Mouse (Mus musculus) forebrain, embryonic 10.5 days (tissue): ENCODE results near the gene Sesn1. TPM values are rescaled to one million over a fixed set of nuclear protein-coding genes. Genes with fewer than 3 reads are reported as not detected.

Experiments
- DNase-seq: peaks from one replicate; pipeline ENCODE4 v3.0.0-alpha.2; 2017; ENCODE audit warnings: low spot score; ENCODE audit errors: extremely low spot score
- H3K27ac ChIP-seq: fragments of 300-500 bp; sonication (generic); 2 replicates; pipeline ENCODE4 v1.5.1; 2016; ENCODE audit warnings: mild to moderate bottlenecking
- H3K27me3 ChIP-seq: fragments of 300-500 bp; sonication (generic); 2 replicates; pipeline ENCODE4 v1.6.1; 2016; ENCODE audit warnings: mild to moderate bottlenecking; ENCODE audit not compliant: poor library complexity, severe bottlenecking
- H3K36me3 ChIP-seq: fragments of 300-500 bp; sonication (generic); replicated peaks from 2 replicates; pipeline ENCODE4 v1.6.1; 2016; ENCODE audit warnings: mild to moderate bottlenecking, moderate library complexity
- H3K4me1 ChIP-seq: fragments of 300-500 bp; sonication (generic); 2 replicates; pipeline ENCODE4 v1.6.1; 2016
- H3K4me3 ChIP-seq: fragments of 300-500 bp; sonication (generic); 2 replicates; pipeline ENCODE4 v1.5.1; 2016; ENCODE audit warnings: mild to moderate bottlenecking, moderate library complexity
- H3K9me3 ChIP-seq: fragments of 300-500 bp; sonication (generic); 2 replicates; pipeline ENCODE4 v1.6.1; 2016; ENCODE audit warnings: mild to moderate bottlenecking, moderate library complexity
- WGBS: fragments of 180-500 bp; shearing (Covaris S2); methylation state at CpG from one replicate; pipeline ENCODE4 v1.1.7; 2016; 5-methylcytosine and 5-hydroxymethylcytosine counted together
- polyA plus RNA-seq: library from polyadenylated mRNA; unstranded; fragments of >200 nt; fragmentation: Nextera tagmentation; extraction: Ambion mirVana; gene quantifications from 2 replicates; pipeline ENCODE4 v1.2.1, GENCODE M21; 2016

Sesn1 gene
- polyA plus RNA-seq, 1 experiment from 2014 or later, result 18.4 TPM

DNA sequence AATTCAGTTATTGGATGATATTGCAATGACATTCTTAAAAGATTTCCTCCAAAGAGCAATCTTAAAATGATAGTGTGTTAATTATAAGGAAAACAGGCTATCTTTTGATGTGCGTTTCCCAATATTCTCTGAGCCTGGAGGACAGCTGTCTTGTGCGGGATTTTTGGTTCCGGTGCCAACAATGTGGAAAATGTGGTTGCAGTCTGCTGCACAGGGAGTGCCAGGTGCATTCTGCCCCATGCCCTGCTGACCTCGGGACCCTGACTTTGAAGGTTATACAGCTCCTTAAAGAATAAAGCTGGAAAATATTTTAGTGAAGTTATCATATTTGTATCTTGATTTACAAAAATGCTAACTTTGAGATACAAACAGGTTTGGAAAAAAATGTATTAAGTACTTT, 98.2 kb downstream of the Sesn1 start:
- no peak overlapping the region for H3K4me3 ChIP-seq
- H3K4me1 ChIP-seq, result peaks cover 14% of the 10 kb centered on the region
- H3K27me3 ChIP-seq, result no peaks in the 10 kb centered on the region
- H3K36me3 ChIP-seq, result peaks cover 34% of the 10 kb centered on the region
- no peaks in the 10 kb centered on the region for H3K9me3 ChIP-seq
- DNase-seq, result no peak
- WGBS, result 93% methylated on average over 4 of the region's 4 CpGs
- H3K27ac ChIP-seq, result no peak overlapping the region

- WGBS, result 65% methylated on average over 6 of the region's 6 CpGs
- no peaks in the 10 kb centered on the region for H3K9me3 ChIP-seq
- H3K36me3 ChIP-seq, result peaks cover 30% of the 10 kb centered on the region
- H3K4me3 ChIP-seq, result no peak overlapping the region
- peak overlapping the region; percentile 48; the same call in 1 of the 2 replicates for H3K27ac ChIP-seq
- peaks cover 14% of the 10 kb centered on the region for H3K4me1 ChIP-seq
- H3K27me3 ChIP-seq, result no peaks in the 10 kb centered on the region
- DNase-seq, result no peak
Observed at GRCm38 (mm10) chr10:41908899-41909298, 99.2 kb downstream of the Sesn1 start.

GRCm38 (mm10) chr10:41912290-41912994, 102.7 kb downstream of the Sesn1 start:
- H3K4me3 ChIP-seq, result no peak overlapping the region
- H3K27ac ChIP-seq, result no peak overlapping the region
- peaks cover 3% of the 10 kb centered on the region for H3K36me3 ChIP-seq
- WGBS, result 89% methylated on average over 8 of the region's 8 CpGs
- H3K9me3 ChIP-seq, result no peaks in the 10 kb centered on the region
- no peak for DNase-seq
- H3K4me1 ChIP-seq, result peaks cover 14% of the 10 kb centered on the region
- H3K27me3 ChIP-seq, result no peaks in the 10 kb centered on the region

DNA sequence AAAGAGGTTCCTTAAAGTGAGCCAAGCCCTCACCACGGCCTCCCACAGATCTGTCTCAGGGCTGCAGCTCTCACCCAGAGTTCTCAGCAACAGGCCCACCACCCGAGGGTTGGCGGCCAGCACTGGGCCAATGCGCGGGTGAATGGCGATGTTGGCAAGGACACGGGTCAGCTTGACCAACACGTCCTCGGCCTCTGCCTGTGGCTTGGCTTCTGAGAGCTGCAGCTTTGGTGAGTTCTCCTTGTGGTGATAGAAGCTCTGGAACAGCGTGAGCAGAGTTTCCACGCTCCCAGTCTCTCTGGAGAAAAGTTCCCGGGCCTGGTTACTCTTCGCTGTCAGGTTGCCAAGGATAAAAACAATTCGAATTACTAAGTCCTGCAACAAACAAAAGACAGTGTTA, 117.0 kb downstream of the Sesn1 start:
- peaks cover 10% of the 10 kb centered on the region; the same call in 1 of the 2 replicates for H3K4me1 ChIP-seq
- no peak overlapping the region for H3K4me3 ChIP-seq
- H3K27ac ChIP-seq, result 0 out of 2 replicates have a peak overlapping the region, but pooled peaks have one; percentile 26
- DNase-seq, result no peak
- H3K9me3 ChIP-seq, result no peaks in the 10 kb centered on the region
- no peaks in the 10 kb centered on the region for H3K27me3 ChIP-seq
- H3K36me3 ChIP-seq, result no peaks in the 10 kb centered on the region
- WGBS, result 87% methylated on average over 14 of the region's 14 CpGs

DNA sequence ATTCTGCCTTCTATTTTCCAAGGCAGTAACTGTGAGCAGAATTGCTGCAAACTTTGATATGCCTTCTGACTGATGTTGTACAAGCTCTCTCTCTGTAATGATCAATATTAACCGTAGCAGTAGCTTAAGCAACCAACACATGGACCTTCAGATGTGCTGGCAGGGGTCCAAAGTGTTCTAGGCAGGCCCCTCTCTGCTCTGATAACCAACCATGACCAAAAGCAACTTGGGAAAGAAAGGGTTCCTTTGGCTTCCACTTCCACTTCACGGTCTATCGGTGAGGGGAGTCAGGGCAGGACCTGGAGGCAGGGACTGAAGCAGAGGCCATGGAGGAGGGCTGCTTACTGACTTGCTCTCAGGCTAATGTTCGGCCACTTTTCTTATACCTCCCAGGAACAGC, 121.2 kb downstream of the Sesn1 start:
- Histone ChIP-seq H3K27me3 (no peaks in the 10 kb centered on the region; the same call in 1 of the 2 replicates), H3K9me3 (no peaks in the 10 kb centered on the region), H3K4me3 (no peak overlapping the region), H3K36me3 (no peaks in the 10 kb centered on the region), H3K27ac (no peak overlapping the region), H3K4me1 (peaks cover 27% of the 10 kb centered on the region)
- DNase-seq, result no peak
- WGBS, result 75% methylated on average over 4 of the region's 4 CpGs

GRCm38 (mm10) chr10:41931962-41932361, 122.2 kb downstream of the Sesn1 start:
- Histone ChIP-seq H3K9me3 (no peaks in the 10 kb centered on the region), H3K27ac (no peak overlapping the region), H3K4me3 (no peak overlapping the region), H3K36me3 (no peaks in the 10 kb centered on the region), H3K27me3 (no peaks in the 10 kb centered on the region; the same call in 1 of the 2 replicates), H3K4me1 (peaks cover 33% of the 10 kb centered on the region)
- no peak for DNase-seq
- 87% methylated on average over 12 of the region's 12 CpGs for WGBS

GRCm38 (mm10) chr10:41932943-41933342, 123.2 kb downstream of the Sesn1 start:
- H3K36me3 ChIP-seq, result no peaks in the 10 kb centered on the region
- H3K27ac ChIP-seq, result no peak overlapping the region
- no peak overlapping the region for H3K4me3 ChIP-seq
- H3K4me1 ChIP-seq, result peaks cover 38% of the 10 kb centered on the region
- no peaks in the 10 kb centered on the region for H3K9me3 ChIP-seq
- DNase-seq, result no peak
- H3K27me3 ChIP-seq, result no peaks in the 10 kb centered on the region; the same call in 1 of the 2 replicates
- WGBS, result 91% methylated on average over 5 of the region's 5 CpGs

GRCm38 (mm10) chr10:41933536-41933935, 123.8 kb downstream of the Sesn1 start:
- Histone ChIP-seq H3K36me3 (no peaks in the 10 kb centered on the region), H3K27ac (no peak overlapping the region), H3K4me1 (peaks cover 38% of the 10 kb centered on the region), H3K4me3 (no peak overlapping the region), H3K27me3 (no peaks in the 10 kb centered on the region; the same call in 1 of the 2 replicates), H3K9me3 (no peaks in the 10 kb centered on the region)
- peak; percentile 44 for DNase-seq
- WGBS, result 68% methylated on average over 6 of the region's 6 CpGs

DNA sequence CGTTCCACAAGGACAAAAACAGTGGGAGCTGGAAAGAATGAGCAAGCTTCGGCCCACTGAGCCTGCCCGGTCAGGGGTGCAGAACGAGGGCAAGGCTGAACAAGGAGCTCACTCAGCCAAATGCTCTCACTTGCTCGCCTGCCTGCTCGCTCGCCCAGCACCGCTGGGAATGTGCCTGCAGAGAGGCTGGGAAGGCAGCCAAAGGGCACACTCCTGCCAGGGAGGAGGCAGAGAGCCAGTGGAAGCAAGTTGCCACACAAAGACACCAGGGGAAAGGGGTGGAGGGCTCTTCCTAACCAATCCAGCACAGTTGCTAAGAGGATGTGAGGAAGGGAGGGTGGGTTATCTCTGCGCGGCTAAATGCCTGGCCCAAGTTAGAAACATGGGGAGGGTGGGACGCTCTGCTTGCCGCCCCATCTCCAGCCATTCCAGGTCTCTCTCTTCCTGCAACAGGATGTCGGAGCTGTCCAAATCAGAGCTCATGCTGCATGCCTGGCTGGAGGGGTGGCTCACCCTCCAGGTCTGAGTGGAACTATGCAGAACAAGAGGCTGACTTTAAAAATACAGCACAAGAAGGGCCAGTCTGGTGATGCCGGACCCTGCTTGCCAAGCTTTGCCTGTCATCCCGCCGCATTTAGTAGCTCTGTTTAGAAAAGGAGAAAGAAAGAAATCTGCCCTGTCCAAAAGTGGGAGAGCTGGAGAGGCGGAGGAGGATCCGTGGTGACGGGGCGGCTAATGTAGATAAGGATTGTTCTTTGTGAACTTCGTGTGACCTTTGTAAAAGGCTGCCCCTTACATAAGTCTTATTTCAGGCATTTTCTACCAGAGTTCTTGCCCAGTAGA, 125.1 kb downstream of the Sesn1 start:
- Histone ChIP-seq H3K9me3 (no peaks in the 10 kb centered on the region), H3K4me3 (peak overlapping the region; percentile 36), H3K36me3 (no peaks in the 10 kb centered on the region), H3K4me1 (peaks cover 38% of the 10 kb centered on the region), H3K27ac (peak overlapping the region; percentile 78), H3K27me3 (no peaks in the 10 kb centered on the region; the same call in 1 of the 2 replicates)
- WGBS, result 23% methylated on average over 21 of the region's 21 CpGs
- peak; percentile 34 for DNase-seq

DNA sequence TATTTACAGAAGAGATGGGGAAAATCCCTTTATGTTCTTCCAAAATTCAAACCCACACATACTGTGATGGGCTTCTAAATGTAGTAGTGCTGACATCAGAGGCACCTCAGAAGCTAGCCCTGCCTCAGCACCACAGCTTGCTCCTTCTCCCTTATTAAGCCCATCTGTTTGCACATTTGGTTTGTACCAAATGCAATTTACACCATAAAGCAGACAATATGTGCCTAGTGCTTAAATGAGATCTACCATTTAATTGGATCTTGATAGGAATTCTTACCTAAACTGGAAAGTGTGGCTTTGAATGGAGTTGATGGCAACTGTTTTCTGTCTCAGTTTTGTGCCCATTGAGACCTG, 125.7 kb downstream of the Sesn1 start:
- no peak for DNase-seq
- H3K27ac ChIP-seq, result 0 out of 2 replicates have a peak overlapping the region, but pooled peaks have one; percentile 78
- no peak overlapping the region for H3K4me3 ChIP-seq

DNA sequence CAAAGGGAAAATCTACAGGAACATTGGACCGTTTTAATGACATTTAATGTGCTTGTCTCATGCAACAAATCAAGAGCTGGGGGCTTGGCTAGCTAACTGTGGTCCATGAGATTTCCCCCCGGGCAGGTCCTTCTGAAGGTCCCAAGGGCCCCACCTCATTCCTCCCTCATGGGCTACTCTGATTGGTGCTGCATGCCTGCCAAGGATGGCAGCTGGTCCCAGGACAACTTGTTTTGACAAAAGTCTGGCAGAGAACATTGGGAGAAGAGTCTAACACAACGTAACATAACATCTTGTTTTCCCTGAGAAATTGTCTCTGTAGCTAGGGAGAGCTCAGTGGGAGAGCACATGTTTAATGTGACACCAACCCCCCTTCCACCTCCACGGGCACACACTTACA, 126.4 kb downstream of the Sesn1 start:
- Histone ChIP-seq H3K36me3 (no peaks in the 10 kb centered on the region), H3K27ac (no peak overlapping the region), H3K9me3 (no peaks in the 10 kb centered on the region), H3K27me3 (no peaks in the 10 kb centered on the region; the same call in 1 of the 2 replicates), H3K4me3 (no peak overlapping the region), H3K4me1 (peaks cover 38% of the 10 kb centered on the region)
- no peak for DNase-seq
- 89% methylated on average over 4 of the region's 4 CpGs for WGBS

More for the DNA sequence above, 125.7 kb downstream of the Sesn1 start:
- Histone ChIP-seq H3K4me1 (peaks cover 38% of the 10 kb centered on the region), H3K27me3 (no peaks in the 10 kb centered on the region; the same call in 1 of the 2 replicates), H3K9me3 (no peaks in the 10 kb centered on the region), H3K36me3 (no peaks in the 10 kb centered on the region)

DNA sequence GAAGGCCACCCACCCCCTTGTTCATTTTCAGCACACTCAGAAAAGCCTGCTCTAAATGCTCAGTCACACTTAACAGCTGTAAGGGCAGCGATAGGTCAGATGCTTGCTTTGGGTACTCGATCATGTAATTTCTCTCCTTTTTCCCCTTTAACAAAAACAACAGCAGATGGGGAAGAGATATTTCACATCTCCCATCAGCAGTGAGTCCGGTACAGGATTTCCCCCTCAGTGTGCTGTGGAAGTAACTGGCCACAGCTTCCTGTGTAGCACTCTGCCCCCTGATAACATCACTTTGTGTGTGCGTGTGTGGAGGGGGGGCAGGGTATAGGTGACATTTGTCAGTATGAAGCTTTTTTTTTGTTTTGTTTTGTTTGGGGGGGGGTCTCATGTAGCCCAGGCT, 127.4 kb downstream of the Sesn1 start:
- no peaks in the 10 kb centered on the region for H3K9me3 ChIP-seq
- H3K27ac ChIP-seq, result peak overlapping the region; percentile 44; the same call in 1 of the 2 replicates
- H3K4me3 ChIP-seq, result no peak overlapping the region
- peaks cover 35% of the 10 kb centered on the region for H3K4me1 ChIP-seq
- H3K36me3 ChIP-seq, result no peaks in the 10 kb centered on the region
- no peak for DNase-seq
- H3K27me3 ChIP-seq, result no peaks in the 10 kb centered on the region; the same call in 1 of the 2 replicates
- 79% methylated on average over 4 of the region's 4 CpGs for WGBS

GRCm38 (mm10) chr10:41939090-41939489, 129.4 kb downstream of the Sesn1 start:
- Histone ChIP-seq H3K36me3 (no peaks in the 10 kb centered on the region), H3K4me1 (peaks cover 35% of the 10 kb centered on the region), H3K27me3 (no peaks in the 10 kb centered on the region; the same call in 1 of the 2 replicates), H3K27ac (no peak overlapping the region), H3K4me3 (no peak overlapping the region), H3K9me3 (no peaks in the 10 kb centered on the region)
- no peak for DNase-seq
- 79% methylated on average over 4 of the region's 4 CpGs for WGBS
